Mouse (Mus musculus) regulatory T cell (primary cell): ENCODE results near the gene Gatad2b.

Experiments used
- in situ Hi-C: fragments of 300-600 bp; cut with MboI, MseI; formaldehyde crosslinking; loops from one replicate; pipeline ENCODE4 v1.15.1; 2025; ENCODE audit warnings: high pct_unique_total_duplicates

The Gatad2b gene

GRCm38 (mm10) chr3:90378496-90378895 is 85.5 kb downstream of the Gatad2b start:
- in situ Hi-C loops = loop anchor here (5.0 kb wide), 1 partner anchor 156 kb away; no protein-coding TSS in a partner anchor

DNA sequence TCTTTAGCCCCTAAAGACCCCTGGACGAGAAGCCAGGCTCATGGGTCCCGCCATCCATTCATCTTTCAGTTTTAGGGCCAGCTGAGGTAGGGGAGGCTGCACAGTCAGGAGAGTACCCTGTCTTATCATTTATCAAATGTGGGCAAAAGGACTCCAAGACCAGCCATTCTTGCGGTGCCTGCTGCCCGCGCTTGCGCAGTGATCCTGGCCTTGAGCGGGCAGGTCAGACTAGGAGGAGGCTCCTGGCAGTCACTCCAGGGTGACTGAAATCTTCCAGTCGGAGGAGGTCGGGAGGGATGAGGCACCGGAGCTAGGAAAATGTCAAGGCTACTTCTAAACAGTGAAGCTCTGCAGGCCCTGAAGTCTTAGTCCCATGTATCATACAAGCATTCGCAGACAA is 88.7 kb downstream of the Gatad2b start:
- in situ Hi-C loops = no loop called here

GRCm38 (mm10) chr3:90383690-90384089 is 90.7 kb downstream of the Gatad2b start:
- in situ Hi-C loops = no loop called here

GRCm38 (mm10) chr3:90384851-90385375 is 91.9 kb downstream of the Gatad2b start:
- in situ Hi-C loops = no loop called here

DNA sequence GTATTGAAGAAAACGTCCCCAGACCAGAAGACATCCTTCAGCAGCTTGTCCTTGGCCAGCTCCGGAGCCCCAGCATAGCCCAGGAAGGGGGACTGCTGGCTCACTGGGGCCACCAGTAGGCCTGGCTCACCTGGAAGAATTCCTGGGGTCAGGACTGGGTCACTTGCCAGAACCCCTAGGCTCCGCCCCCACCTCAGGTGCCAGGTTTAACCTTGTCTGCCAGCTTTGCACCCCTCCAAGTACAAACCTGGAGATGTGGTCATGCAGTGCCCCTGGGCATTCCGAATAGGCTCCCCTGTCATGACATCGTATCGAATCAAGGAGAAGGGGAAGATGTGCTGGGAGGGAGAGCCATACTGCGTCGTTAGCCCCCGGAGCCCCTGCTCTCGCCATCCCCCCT is 93.8 kb downstream of the Gatad2b start:
- in situ Hi-C loops = no loop called here

DNA sequence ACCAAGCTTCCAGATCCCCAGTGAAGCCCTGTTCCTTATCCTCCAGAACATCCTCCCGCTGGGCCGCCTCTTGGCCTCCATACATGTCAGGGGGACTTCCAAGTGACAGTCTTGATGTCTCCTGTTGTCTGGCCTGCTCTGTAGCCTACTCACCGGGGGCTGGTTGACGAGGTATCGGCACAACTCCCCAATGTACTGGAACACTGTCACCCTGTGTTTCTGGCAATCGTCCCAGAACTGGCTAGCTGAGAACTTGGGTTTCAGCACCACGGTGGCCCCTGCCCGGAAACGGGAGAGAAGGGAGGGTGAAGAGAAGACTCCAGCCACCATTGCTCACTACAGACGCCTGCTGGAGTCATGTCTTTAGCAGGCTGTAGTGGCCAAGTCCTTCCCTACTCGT is 94.5 kb downstream of the Gatad2b start:
- in situ Hi-C loops = no loop called here

DNA sequence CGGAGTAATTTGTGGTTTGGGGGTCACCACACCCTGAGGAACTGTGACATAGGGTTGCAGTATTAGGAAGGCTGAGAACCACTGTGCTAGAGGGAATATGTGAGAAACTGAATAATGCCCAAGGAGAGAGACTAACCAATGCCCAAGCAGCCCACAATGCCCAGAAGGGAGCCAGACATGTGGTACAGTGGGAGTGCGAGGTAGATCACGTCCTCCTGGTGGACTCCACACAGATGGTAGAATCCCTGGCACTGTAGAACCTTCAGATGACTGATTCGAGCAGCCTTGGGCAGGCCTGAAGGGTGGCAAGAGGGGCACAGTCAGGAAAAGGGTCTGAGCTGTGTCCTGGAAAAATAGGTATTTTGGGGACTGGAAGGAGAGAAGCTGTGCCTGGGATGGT is 95.2 kb downstream of the Gatad2b start:
- in situ Hi-C loops = no loop called here

- in situ Hi-C loops = no loop called here
Measured at GRCm38 (mm10) chr3:90388726-90389510, 95.9 kb downstream of the Gatad2b start.

DNA sequence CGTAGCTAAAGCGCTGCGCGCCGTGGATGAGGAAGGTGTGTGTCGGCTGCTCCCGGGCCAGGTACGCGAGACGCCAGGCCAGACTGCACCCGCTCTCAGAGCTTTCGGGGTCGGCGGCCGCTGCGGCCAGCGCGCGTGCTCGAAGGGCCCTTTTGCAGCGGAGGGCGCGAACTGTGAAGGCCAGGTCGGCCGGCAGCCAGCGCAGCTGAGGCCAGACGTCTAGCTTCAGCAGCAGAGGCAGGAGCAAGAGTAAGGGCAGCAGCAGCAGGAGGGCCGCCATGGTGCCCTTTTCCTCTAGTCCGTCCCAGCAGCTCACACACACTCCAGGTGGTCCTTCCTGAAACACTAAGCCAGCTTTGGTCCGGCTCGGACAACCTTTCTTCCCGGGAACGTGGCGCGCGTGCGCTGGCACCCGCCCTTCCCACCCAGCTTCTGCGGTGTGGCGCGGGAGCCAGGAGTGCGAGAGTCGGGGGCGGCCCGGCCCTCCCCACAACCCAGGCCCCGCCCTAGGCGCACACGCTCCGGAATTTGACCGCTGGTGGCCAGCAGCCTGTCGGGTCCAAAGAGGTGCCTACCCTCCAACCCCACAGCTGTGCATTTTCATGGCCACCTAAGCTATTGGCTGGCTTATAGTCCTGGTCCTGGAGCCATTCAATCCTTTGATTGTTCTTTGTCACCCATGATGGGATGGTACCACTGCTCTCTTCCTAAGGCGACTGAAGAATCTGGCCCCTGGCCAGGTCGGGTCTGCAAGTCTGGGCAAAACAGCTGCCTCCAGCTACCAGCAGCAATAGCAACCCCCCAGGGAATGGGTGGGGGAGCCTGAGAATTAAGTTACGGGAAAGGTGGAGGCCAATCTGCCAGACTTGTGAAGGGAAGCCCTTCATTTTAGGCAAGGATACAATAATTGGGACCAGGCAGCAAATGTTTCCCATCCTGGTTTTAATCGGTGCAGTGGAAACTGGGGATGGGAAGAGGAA is 96.8 kb downstream of the Gatad2b start, which contains the start of gene Slc27a3:
Gene Slc27a3 (minus strand): TSS at position 428 of the 980 bp plus-strand sequence.
- in situ Hi-C loops = no loop called here

DNA sequence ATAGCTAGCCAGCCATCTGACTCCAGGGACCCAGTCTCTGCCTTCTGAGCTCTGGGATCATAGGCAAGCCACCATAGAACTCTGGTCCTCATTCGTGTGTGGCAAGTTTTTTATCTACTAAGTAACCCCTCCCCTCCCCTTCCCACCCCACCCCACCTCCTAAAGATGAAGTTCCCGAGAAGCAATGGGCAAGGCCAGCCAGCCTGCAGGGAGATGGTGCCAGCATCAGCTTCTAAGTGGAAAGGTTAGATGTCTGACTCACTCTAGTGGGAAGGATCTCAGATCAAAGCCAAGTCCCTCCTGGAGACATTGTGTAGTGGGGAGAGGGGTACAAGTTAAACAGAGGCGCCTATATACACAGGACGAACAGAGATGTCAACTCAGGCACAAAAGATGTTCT is 98.0 kb downstream of the Gatad2b start:
- in situ Hi-C loops = no loop called here

DNA sequence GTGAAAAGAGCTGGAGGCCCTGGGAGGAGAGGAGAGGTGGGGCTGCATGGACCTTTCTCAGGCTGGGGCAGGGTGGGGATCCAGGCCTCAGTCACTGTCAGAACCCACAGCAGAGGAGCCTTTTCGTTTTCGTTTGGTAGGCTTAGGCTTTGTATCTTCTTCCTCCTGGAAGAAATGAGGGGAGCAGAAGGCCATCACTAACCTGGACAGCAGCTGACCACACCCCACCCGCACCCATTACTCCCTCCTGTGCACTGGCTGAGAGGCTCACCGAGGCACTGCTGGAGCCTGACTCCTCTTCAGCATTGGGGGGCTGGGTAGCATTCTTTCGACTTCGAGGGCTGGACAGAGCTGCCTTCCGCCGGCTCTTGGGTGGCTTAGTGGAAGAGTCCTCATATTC is 99.0 kb downstream of the Gatad2b start:
- in situ Hi-C loops = no loop called here

- in situ Hi-C loops = no loop called here
Measured at GRCm38 (mm10) chr3:90392661-90393060, 99.7 kb downstream of the Gatad2b start.

GRCm38 (mm10) chr3:90395629-90396028 is 102.7 kb downstream of the Gatad2b start:
- in situ Hi-C loops = no loop called here

GRCm38 (mm10) chr3:90400993-90401392 is 108.0 kb downstream of the Gatad2b start:
- in situ Hi-C loops = loop anchor here (10.0 kb wide), 1 partner anchor 224 kb away; no protein-coding TSS in a partner anchor

- in situ Hi-C loops = loop anchor here (10.0 kb wide), 1 partner anchor 221 kb away; no protein-coding TSS in a partner anchor
Measured at GRCm38 (mm10) chr3:90404121-90404520, 111.1 kb downstream of the Gatad2b start.

DNA sequence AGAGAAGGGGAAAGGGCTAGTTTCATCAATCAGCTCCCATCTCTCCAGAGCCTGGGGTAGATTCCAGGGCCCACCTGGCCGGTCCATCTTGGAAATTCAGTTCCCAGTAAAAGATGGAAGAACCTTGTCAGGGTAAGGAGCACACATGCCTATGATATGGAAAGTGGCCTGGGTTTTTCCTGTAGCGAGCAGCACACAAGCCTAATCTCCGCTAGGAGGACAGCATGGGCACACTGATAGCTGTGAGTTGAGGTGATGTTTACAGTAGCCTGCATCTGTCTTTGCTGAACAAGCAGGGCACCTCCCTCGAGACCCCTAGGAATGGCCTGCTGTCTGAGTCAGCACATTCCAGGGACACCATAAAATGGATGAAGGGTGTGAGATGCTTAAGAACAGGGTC is 111.6 kb downstream of the Gatad2b start:
- in situ Hi-C loops = loop anchor here (10.0 kb wide), 1 partner anchor 220 kb away; no protein-coding TSS in a partner anchor

GRCm38 (mm10) chr3:90406414-90406813 is 113.4 kb downstream of the Gatad2b start:
- in situ Hi-C loops = loop anchor here (10.0 kb wide), 1 partner anchor 218 kb away; no protein-coding TSS in a partner anchor

DNA sequence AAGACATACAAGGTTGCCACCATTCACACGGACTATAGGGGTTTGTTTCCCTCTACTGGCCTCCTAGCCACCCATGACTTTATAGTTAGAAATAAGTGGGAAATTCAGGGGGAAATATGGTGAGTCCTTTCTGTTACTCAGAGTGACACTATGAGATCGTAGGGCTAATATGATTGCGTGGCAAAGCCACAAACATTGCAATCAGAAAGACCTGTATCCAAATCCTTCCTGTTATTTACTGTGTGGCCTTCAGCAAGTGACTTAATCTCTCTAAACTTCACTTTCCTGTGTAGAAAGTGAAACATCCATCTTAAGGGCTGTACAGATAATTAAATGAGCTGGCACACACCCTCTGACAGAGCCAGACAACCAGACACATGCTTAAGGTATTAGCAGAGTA is 115.7 kb downstream of the Gatad2b start:
- in situ Hi-C loops = loop anchor here (10.0 kb wide), 1 partner anchor 216 kb away; no protein-coding TSS in a partner anchor

DNA sequence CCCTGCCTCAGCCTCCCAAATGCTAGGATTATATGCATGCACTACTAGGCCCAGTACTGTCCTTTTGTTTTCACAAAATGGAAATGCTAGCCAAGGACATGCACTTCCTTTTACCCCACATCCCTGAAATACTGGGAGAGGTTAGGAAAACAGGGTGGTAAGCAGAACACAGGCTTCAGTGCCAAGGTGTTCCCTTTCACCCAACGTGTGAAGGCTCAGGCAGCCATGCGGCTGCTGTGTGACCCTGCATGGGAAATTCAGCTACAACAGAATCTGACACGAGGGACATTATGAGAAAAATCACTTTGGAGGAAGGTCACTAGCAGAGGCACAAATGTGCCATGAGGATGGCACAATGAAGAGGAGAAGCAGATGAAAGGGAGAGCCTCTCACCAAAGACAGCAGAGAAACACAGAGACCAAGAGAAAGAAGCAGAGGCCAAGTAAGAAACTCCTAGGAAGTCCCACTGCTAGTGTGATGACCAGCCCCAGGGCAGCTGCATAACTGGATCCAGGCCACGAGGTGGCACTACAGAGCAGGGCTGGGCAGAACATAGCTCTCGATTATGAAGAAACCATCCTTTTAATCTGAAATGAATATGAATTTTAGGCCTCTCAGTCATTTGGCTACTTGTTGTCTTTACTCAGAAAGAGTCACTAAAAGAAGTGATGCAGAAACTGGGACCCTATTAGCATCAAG is 119.5 kb downstream of the Gatad2b start:
- in situ Hi-C loops = no loop called here

- in situ Hi-C loops = no loop called here
Measured at GRCm38 (mm10) chr3:90413011-90413396, 120.0 kb downstream of the Gatad2b start.
